Mouse (Mus musculus) brain, adult 2 months (tissue): ENCODE data around the gene Neurl1b.
A peak's percentile ranks its signal among the peaks of the same experiment; 100 is the strongest.

ENCODE experiments used
- DNase-seq: peaks from one replicate; pipeline ENCODE4 v3.0.0; 2011; ENCODE audit warnings: low read depth, low spot score

The Neurl1b gene

GRCm38 (mm10) chr17:26490910-26491309 lies 76.3 kb downstream of the Neurl1b start:
- DNase-seq: peak; percentile 62

- peak; percentile 65 for DNase-seq
Measured at GRCm38 (mm10) chr17:26492246-26492645, 77.6 kb downstream of the Neurl1b start.

GRCm38 (mm10) chr17:26494642-26495468 lies 80.2 kb downstream of the Neurl1b start:
- no peak for DNase-seq
